Mouse (Mus musculus) heart, embryonic 12.5 days (tissue): ENCODE measurements around the gene Cpt1a. TPM values are rescaled to one million over a fixed set of nuclear protein-coding genes. Genes with fewer than 3 reads are reported as not detected.
A peak's percentile ranks its signal among the peaks of the same experiment; 100 is the strongest.

Source experiments
- ATAC-seq: fragments of 200-750 bp; cut with Nextera tagmentation; 2 replicates; pipeline ENCODE4 v1.8.0; 2017; ENCODE audit warnings: moderate TSS enrichment, moderate library complexity; ENCODE audit not compliant: insufficient number of reproducible peaks, low FRiP score
- H3K27ac ChIP-seq: fragments of 300-500 bp; sonication (generic); 2 replicates; pipeline ENCODE4 v1.5.1; 2016; ENCODE audit warnings: mild to moderate bottlenecking, moderate library complexity; ENCODE audit not compliant: poor library complexity, severe bottlenecking
- H3K27me3 ChIP-seq: fragments of 300-500 bp; sonication (generic); replicated peaks from 2 replicates; pipeline ENCODE4 v1.6.1; 2016; ENCODE audit warnings: mild to moderate bottlenecking, moderate library complexity
- H3K36me3 ChIP-seq: fragments of 300-500 bp; sonication (generic); 2 replicates; pipeline ENCODE4 v1.6.1; 2016; ENCODE audit warnings: mild to moderate bottlenecking, moderate library complexity
- H3K4me1 ChIP-seq: fragments of 300-500 bp; sonication (generic); replicated peaks from 2 replicates; pipeline ENCODE4 v1.6.1; 2016; ENCODE audit warnings: mild to moderate bottlenecking
- H3K4me2 ChIP-seq: fragments of 300-500 bp; sonication (generic); 2 replicates; pipeline ENCODE4 v1.6.1; 2016; ENCODE audit warnings: mild to moderate bottlenecking, moderate library complexity
- H3K4me3 ChIP-seq: fragments of 300-500 bp; sonication (generic); 2 replicates; pipeline ENCODE4 v1.5.1; 2016; ENCODE audit warnings: mild to moderate bottlenecking
- H3K9ac ChIP-seq: fragments of 300-500 bp; sonication (generic); 2 replicates; pipeline ENCODE4 v1.6.1; 2016; ENCODE audit warnings: mild to moderate bottlenecking, moderate library complexity
- H3K9me3 ChIP-seq: fragments of 300-500 bp; sonication (generic); replicated peaks from 2 replicates; pipeline ENCODE4 v1.6.1; 2016; ENCODE audit warnings: mild to moderate bottlenecking, moderate library complexity
- WGBS: fragments of 180-500 bp; shearing (Covaris S2); methylation state at CpG from one replicate; pipeline ENCODE4 v1.1.7; 2016; 5-methylcytosine and 5-hydroxymethylcytosine counted together
- polyA plus RNA-seq: library from polyadenylated mRNA; unstranded; fragments of >200 nt; fragmentation: Nextera tagmentation; extraction: Ambion mirVana; gene quantifications from 2 replicates; pipeline ENCODE4 v1.2.1, GENCODE M21; 2016

Gene Cpt1a
- polyA plus RNA-seq, 1 experiment from 2014 or later = 22.3 TPM

- no peaks in the 10 kb centered on the region for H3K4me1 ChIP-seq
- 0 out of 2 replicates have a peak, but pooled peaks cover 3% of the 10 kb centered on the region for H3K27me3 ChIP-seq
- no peaks in the 10 kb centered on the region for H3K9me3 ChIP-seq
- no peak overlapping the region for H3K27ac ChIP-seq
- H3K9ac ChIP-seq = no peak overlapping the region
- H3K4me3 ChIP-seq = no peak overlapping the region
- no peaks in the 10 kb centered on the region for H3K36me3 ChIP-seq
- H3K4me2 ChIP-seq = no peak overlapping the region
- no peak for ATAC-seq
- 71% methylated on average over 4 of the region's 4 CpGs for WGBS
Observed at GRCm38 (mm10) chr19:3304017-3304416, 18.1 kb upstream of the Cpt1a start.

GRCm38 (mm10) chr19:3307175-3307949 lies 14.8 kb upstream of the Cpt1a start:
- 46% methylated on average over 16 of the region's 16 CpGs for WGBS
- Histone ChIP-seq H3K9me3 (peaks cover 5% of the 10 kb centered on the region; the same call in 1 of the 2 replicates), H3K27ac (no peak overlapping the region), H3K27me3 (0 out of 2 replicates have a peak, but pooled peaks cover 3% of the 10 kb centered on the region), H3K4me3 (no peak overlapping the region), H3K4me1 (no peaks in the 10 kb centered on the region), H3K9ac (no peak overlapping the region), H3K36me3 (no peaks in the 10 kb centered on the region), H3K4me2 (no peak overlapping the region)
- no peak for ATAC-seq

DNA sequence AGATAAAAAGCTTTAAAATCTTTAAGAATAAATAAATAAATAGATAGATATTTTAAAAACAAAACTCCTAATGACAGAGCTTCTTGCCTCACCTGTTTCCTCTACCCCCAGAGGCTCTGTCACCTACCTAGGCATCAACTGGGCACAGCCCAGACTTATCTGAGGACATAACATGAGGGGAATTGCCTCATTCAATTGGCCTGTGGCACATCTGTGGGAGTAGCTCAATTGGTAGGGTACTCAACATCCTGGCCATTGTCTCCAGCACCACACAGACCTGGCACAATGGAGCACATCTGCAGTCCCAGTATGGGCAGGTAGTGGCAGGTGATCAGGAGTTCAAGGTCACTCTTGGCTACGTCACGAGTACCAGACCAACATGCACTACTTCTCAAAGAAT lies 2.8 kb upstream of the Cpt1a start:
- Histone ChIP-seq H3K4me2 (no peak overlapping the region), H3K27ac (no peak overlapping the region), H3K36me3 (no peaks in the 10 kb centered on the region), H3K9ac (no peak overlapping the region), H3K4me3 (no peak overlapping the region), H3K4me1 (peaks cover 15% of the 10 kb centered on the region), H3K27me3 (no peaks in the 10 kb centered on the region), H3K9me3 (no peaks in the 10 kb centered on the region)
- WGBS = 79% methylated on average over 2 of the region's 2 CpGs
- ATAC-seq = no peak

GRCm38 (mm10) chr19:3320086-3320485 lies 2.0 kb upstream of the Cpt1a start:
- H3K27ac ChIP-seq = no peak overlapping the region
- no peak overlapping the region for H3K4me3 ChIP-seq
- no peak overlapping the region for H3K4me2 ChIP-seq
- H3K9ac ChIP-seq = no peak overlapping the region
- peaks cover 20% of the 10 kb centered on the region for H3K4me1 ChIP-seq
- WGBS = 71% methylated on average over 7 of the region's 7 CpGs
- H3K27me3 ChIP-seq = no peaks in the 10 kb centered on the region
- no peaks in the 10 kb centered on the region for H3K36me3 ChIP-seq
- ATAC-seq = no peak
- no peaks in the 10 kb centered on the region for H3K9me3 ChIP-seq

DNA sequence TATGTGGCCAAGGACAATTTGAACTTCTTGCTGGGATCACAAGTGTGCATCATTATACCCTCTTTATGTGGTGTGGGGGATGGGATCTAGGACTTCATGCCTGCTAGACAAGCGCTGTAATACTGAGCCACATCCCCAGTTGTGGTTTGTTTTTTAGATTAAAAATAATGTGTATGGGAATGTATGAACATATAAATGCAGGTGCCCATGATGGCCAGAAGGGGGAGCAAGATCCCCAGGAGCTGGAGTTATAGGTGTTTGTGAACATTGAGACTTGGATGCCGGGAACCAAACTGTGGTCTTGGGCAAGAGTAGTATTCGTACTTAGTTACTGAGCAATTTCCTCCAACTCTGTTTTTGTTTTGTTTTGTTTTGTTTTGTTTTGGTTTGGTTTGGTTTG lies 1.3 kb upstream of the Cpt1a start:
- Histone ChIP-seq H3K27ac (no peak overlapping the region), H3K36me3 (no peaks in the 10 kb centered on the region), H3K4me2 (no peak overlapping the region), H3K27me3 (no peaks in the 10 kb centered on the region), H3K4me3 (no peak overlapping the region), H3K9me3 (no peaks in the 10 kb centered on the region), H3K9ac (no peak overlapping the region), H3K4me1 (peaks cover 22% of the 10 kb centered on the region)
- WGBS = 72% methylated on average over 3 of the region's 3 CpGs
- no peak for ATAC-seq

DNA sequence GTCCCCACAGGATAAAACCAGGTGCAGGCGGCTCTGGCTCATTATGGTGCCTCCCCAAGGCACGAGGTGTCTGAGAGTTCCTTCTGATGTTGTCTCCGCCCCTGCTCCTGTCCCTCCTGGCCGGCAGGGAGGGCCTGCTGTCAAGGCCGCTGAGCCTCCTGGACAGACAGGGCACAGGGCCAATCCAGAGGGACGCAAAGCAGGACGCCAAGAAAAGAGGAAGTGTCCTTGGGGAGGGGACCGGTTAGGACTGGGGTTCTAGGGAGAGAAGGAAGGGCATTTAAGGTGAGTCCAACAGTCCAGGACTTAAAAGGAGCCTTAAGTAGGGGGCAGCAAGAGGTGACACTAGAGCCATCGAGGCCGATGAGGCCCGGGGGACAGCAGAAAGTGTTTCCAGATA lies 517 bp upstream of the Cpt1a start:
- H3K27ac ChIP-seq = peak overlapping the region; percentile 10; the same call in 1 of the 2 replicates
- H3K9me3 ChIP-seq = no peaks in the 10 kb centered on the region
- under 1% methylated on average over 11 of the region's 11 CpGs for WGBS

DNA sequence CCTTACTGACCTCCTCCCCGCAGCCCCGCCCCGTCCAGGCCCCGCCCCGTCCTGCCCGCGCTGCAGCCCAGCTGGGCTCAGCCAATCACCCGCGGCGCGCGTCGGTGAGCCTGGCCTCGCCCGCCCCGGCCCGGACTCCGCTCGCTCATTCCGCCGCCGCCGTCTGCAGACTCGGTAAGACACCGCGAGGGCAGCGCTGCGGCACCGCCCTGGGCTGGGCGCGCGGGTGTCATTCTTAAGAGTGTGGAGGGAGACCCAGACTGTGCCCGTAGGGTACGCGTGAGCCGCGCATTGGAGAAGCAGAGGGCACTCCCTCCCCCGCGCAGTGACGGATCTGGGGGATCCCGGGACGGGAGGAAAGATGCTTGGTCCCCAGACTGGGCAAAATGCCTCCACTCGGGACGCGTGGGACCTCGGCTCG lies 1.1 kb downstream of the Cpt1a start:
- ATAC-seq = peak; percentile 92
- Histone ChIP-seq H3K9ac (peak overlapping the region; percentile 81), H3K4me3 (peak overlapping the region; percentile 57), H3K9me3 (no peaks in the 10 kb centered on the region), H3K27ac (peak overlapping the region; percentile 96; the same call in 1 of the 2 replicates), H3K4me2 (peak overlapping the region; percentile 97), H3K27me3 (no peaks in the 10 kb centered on the region), H3K36me3 (no peaks in the 10 kb centered on the region), H3K4me1 (peaks cover 33% of the 10 kb centered on the region)
- 0% methylated on average over 47 of the region's 47 CpGs for WGBS

More for the DNA sequence above, 517 bp upstream of the Cpt1a start:
- peak overlapping the region; percentile 97 for H3K4me2 ChIP-seq
- peak; percentile 27 for ATAC-seq
- H3K4me1 ChIP-seq = peaks cover 30% of the 10 kb centered on the region
- 0 out of 2 replicates have a peak overlapping the region, but pooled peaks have one; percentile 81 for H3K9ac ChIP-seq
- peak overlapping the region; percentile 57 for H3K4me3 ChIP-seq
- H3K36me3 ChIP-seq = no peaks in the 10 kb centered on the region
- no peaks in the 10 kb centered on the region for H3K27me3 ChIP-seq

DNA sequence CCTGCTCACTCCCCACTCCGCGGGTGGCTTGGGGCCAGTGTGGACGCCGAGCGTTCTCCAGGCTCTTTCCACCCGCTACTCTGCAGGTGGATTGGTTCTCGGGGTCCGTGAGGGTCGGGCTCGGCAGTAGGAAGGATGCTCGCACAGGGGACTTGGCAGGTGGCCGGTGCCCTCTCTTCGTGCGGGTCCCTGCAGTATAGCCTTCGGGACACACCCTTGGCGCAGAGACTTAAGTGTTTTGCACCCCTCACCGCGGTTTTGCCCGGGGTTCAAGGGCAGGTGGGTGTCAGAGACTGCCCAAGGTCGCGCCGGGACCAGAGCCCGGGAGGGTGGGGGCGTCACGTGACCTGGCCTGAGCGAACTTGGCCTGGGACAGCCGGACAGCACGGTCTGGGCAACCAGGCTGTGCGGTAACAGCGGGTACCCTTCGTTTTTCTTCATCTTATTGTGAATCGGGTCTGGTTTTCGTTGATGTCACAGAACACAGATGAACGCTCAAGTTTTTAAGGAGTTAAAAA lies 1.7 kb downstream of the Cpt1a start:
- Histone ChIP-seq H3K9ac (peak overlapping the region; percentile 81), H3K4me1 (peaks cover 33% of the 10 kb centered on the region), H3K36me3 (no peaks in the 10 kb centered on the region), H3K4me3 (peak overlapping the region; percentile 57), H3K4me2 (peak overlapping the region; percentile 97), H3K9me3 (no peaks in the 10 kb centered on the region), H3K27me3 (no peaks in the 10 kb centered on the region), H3K27ac (peak overlapping the region; percentile 96)
- under 1% methylated on average over 34 of the region's 34 CpGs for WGBS
- ATAC-seq = peak; percentile 67

DNA sequence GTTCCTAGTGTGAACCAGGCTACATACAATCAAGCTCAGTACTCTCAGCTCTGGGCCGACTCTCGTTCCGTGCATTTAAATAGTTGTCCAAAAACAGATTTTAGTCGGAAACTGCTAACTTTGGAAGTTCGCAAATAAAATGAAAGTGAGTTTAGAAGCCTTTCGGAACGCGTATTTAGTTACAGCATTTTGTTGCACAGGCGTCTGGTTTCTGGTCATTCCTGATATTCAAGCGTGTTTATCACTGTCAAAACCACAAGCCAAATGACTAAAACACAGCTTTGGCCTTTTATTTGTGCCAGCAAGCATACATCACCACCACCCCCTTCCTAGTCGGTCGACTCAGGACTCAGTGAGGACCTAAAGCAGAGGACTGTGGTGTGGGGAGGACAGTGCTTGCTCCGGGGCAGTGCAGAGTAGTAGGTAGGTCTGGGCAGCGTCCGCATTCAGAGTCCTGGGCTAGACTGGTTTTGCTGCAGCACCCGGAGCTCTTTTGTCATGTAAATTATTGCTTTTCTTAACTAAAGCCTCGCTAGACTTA lies 2.2 kb downstream of the Cpt1a start:
- ATAC-seq = no peak
- H3K9ac ChIP-seq = peak overlapping the region; percentile 81
- H3K9me3 ChIP-seq = no peaks in the 10 kb centered on the region
- WGBS = 3% methylated on average over 17 of the region's 17 CpGs
- H3K27me3 ChIP-seq = no peaks in the 10 kb centered on the region
- peaks cover 33% of the 10 kb centered on the region for H3K4me1 ChIP-seq
- H3K36me3 ChIP-seq = no peaks in the 10 kb centered on the region
- peak overlapping the region; percentile 97 for H3K4me2 ChIP-seq
- peak overlapping the region; percentile 57 for H3K4me3 ChIP-seq
- peak overlapping the region; percentile 96 for H3K27ac ChIP-seq

- peak overlapping the region; percentile 96 for H3K27ac ChIP-seq
- no peaks in the 10 kb centered on the region for H3K9me3 ChIP-seq
- under 1% methylated on average over 59 of the region's 59 CpGs for WGBS
- peaks cover 33% of the 10 kb centered on the region for H3K4me1 ChIP-seq
- no peaks in the 10 kb centered on the region for H3K27me3 ChIP-seq
- H3K4me3 ChIP-seq = peak overlapping the region; percentile 57
- ATAC-seq = peak; percentile 82
- no peaks in the 10 kb centered on the region for H3K36me3 ChIP-seq
- H3K4me2 ChIP-seq = peak overlapping the region; percentile 97
- peak overlapping the region; percentile 81 for H3K9ac ChIP-seq
Observed at GRCm38 (mm10) chr19:3324931-3325711, 3.0 kb downstream of the Cpt1a start.
